Mouse (Mus musculus): ENCODE results near the gene Olfr631.
"Not testable (repeated sequence)": the region's sequence is repeated elsewhere in the genome, so short reads cannot be mapped to it uniquely, and the experiment has no call there.

Gene Olfr631

GRCm38 (mm10) chr7:103928525-103928924 lies at the start of gene Olfr631:
TSS of gene Olfr631 (plus strand) at chr7:103928825.
- no peak for DNase-seq (ENCODE audit: low spot score in 2 of 2)

- no peak for DNase-seq (ENCODE audit: low spot score in 2 of 2)
Observed at GRCm38 (mm10) chr7:103886152-103886551, 42.5 kb upstream of the Olfr631 start, which contains the start of gene Olfr66. TSS of gene Olfr66 (minus strand) at chr7:103886252.

- DNase-seq (ENCODE audit: low spot score in 2 of 2) = no peak
Observed at GRCm38 (mm10) chr7:103894385-103894784, 34.2 kb upstream of the Olfr631 start, which contains the start of gene Olfr64. TSS of gene Olfr64 (minus strand) at chr7:103894485.

- peak in 1 of 2 experiments; percentile 14 for DNase-seq (ENCODE audit: low spot score in 2 of 2)
Observed at GRCm38 (mm10) chr7:103903187-103903586, 25.4 kb upstream of the Olfr631 start, which contains the start of gene Olfr65. TSS of gene Olfr65 (plus strand) at chr7:103903487.

- DNase-seq (ENCODE audit: low spot score in 2 of 2) = no peak
Observed at GRCm38 (mm10) chr7:103910047-103910446, 18.6 kb upstream of the Olfr631 start.

- no peak for DNase-seq (ENCODE audit: low spot score in 2 of 2)
Observed at GRCm38 (mm10) chr7:103912969-103913511, 15.6 kb upstream of the Olfr631 start.

- DNase-seq (ENCODE audit: low spot score in 2 of 2) = no peak
Observed at GRCm38 (mm10) chr7:103915338-103915737, 13.3 kb upstream of the Olfr631 start.

- DNase-seq (ENCODE audit: low spot score in 2 of 2) = no peak
Observed at GRCm38 (mm10) chr7:103934264-103934663, 5.6 kb downstream of the Olfr631 start, which contains the start of gene Olfr632. TSS of gene Olfr632 (plus strand) at chr7:103934347.

- no peak for DNase-seq (ENCODE audit: low spot score in 2 of 2)
Observed at GRCm38 (mm10) chr7:103942730-103943129, 14.1 kb downstream of the Olfr631 start.

- no peak for DNase-seq (ENCODE audit: low spot score in 2 of 2)
Observed at GRCm38 (mm10) chr7:103944137-103944536, 15.5 kb downstream of the Olfr631 start, which contains the start of gene Olfr633. TSS of gene Olfr633 (plus strand) at chr7:103944437.

- DNase-seq (ENCODE audit: low spot score in 2 of 2) = not testable (repeated sequence)
Observed at GRCm38 (mm10) chr7:103966873-103967272, 38.2 kb downstream of the Olfr631 start.

- no peak for DNase-seq (ENCODE audit: low spot score in 2 of 2)
Observed at GRCm38 (mm10) chr7:103970852-103971251, 42.2 kb downstream of the Olfr631 start, which contains the start of gene Olfr635. TSS of gene Olfr635 (plus strand) at chr7:103971152.

GRCm38 (mm10) chr7:103971782-103972181 lies 43.2 kb downstream of the Olfr631 start:
- no peak for DNase-seq (ENCODE audit: low spot score in 2 of 2)
